Mouse (Mus musculus): ENCODE measurements around the gene Tmem178. TPM values are rescaled to one million over a fixed set of nuclear protein-coding genes. Genes with fewer than 3 reads are reported as not detected.

The Tmem178 gene
- polyA plus RNA-seq (2012; rRNA removed), result 0.08 and 0.12 TPM in 2 replicates

DNA sequence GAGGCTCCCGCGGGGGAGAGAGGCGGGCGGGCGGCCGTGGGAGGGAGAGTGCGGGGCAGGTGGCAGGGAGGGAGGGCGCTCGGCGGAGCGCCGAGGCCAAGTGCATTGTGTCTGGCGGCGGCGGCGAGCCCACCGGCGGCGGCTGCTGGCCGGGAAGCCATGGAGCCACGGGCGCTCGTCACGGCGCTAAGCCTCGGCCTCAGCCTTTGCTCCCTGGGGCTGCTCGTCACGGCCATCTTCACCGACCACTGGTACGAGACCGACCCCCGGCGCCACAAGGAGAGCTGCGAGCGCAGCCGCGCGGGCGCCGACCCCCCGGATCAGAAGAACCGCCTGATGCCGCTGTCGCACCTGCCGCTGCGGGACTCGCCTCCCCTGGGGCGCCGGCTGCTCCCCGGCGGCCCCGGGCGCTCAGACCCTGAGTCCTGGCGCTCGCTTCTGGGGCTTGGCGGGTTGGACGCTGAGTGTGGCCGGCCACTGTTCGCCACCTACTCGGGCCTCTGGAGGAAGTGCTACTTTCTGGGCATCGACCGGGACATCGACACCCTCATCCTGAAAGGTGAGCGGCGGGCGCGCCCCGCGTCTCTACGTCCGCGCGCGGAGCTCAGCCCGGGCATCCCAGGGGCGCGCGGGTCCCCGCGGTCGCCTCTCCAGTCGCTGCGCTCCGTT lies at the start of gene Tmem178:
TSS of gene Tmem178 (plus strand) at position 103 of the 669 bp plus-strand sequence.

Other genes starting within 250 kb of the Tmem178 start
- gene Map4k3, start 216.1 kb upstream of the Tmem178 start, polyA plus RNA-seq (2012; rRNA removed), result 4.6 and 4.8 TPM in 2 replicates
- gene Thumpd2, start 120.5 kb downstream of the Tmem178 start, polyA plus RNA-seq (2012; rRNA removed), result 3.2 and 3.3 TPM in 2 replicates